11 mouse cellular contexts compared by ENCODE assay signal in the genomic region with DNA sequence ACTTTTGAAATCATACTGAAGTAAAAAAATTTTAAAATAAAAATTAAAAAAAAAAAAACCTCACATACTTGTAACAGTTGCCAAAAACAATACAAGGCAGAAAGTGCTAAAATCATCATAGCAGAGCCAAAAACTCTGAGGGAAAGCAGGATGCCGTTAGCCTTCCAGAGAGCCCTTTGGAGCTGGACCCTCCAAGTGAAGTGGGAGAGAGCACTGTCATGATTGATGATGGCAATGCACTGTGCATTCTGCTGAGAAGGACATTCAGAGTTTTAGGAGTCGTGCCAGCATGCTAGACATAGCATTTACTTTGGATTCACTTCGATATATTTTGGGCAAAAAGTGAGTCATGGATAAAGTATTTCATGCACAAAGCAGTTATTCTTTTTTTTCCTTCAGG.
A peak's percentile ranks its signal among the peaks of the same experiment; 100 is the strongest.
DNase-seq lines count a peak whose midpoint lies in the region; ATAC-seq lines count a peak whose summit lies in the region.
"Had no signal": no experiment of that assay in that cellular context is flagged by ENCODE, and none has a peak within 500 bp of the region (broad histone marks: within the 10 kb centered on the region; RNA-seq: fewer than 3 reads in every experiment).

No protein-coding gene starts in this region.

- H3K9ac ChIP-seq in kidney, embryonic 14.5 days (ENCODE audit: low read depth, low read length) = no peak overlapping the region
- H3K9ac ChIP-seq: hindbrain, embryonic 13.5 days had no signal

- no peaks in the 10 kb centered on the region for H3K27me3 ChIP-seq in kidney, embryonic 14.5 days (ENCODE audit: control insufficient read depth, insufficient read depth, low read length)
- H3K27me3 ChIP-seq: hindbrain, embryonic 13.5 days had no signal

- no peak overlapping the region for H3K27ac ChIP-seq in kidney, embryonic 14.5 days (ENCODE audit: low read depth, low read length)
- H3K27ac ChIP-seq: hindbrain, embryonic 13.5 days had no signal

- no peaks in the 10 kb centered on the region for H3K9me3 ChIP-seq in kidney, embryonic 14.5 days (ENCODE audit: control insufficient read depth, low read length)
- H3K9me3 ChIP-seq: hindbrain, embryonic 13.5 days had no signal

- peak; percentile 66; the same call in 1 of the 2 replicates for ATAC-seq in kidney, embryonic 14.5 days (ENCODE audit: low FRiP score, low TSS enrichment)

- H3K36me3 ChIP-seq in kidney, embryonic 14.5 days (ENCODE audit: control insufficient read depth, insufficient read depth, low read length) = no peaks in the 10 kb centered on the region
- H3K36me3 ChIP-seq: hindbrain, embryonic 13.5 days had no signal

- H3K4me1 ChIP-seq in kidney, embryonic 14.5 days (ENCODE audit: control insufficient read depth, insufficient read depth, low read length) = peaks cover 12% of the 10 kb centered on the region; the same call in 1 of the 2 replicates

- 54% methylated on average over 3 of the region's 3 CpGs for WGBS in kidney, embryonic 14.5 days

- DNase-seq in adrenal gland, adult 8-10 months = peak; percentile 8
- DNase-seq in adrenal gland, postnatal 14 days = no peak
- peak; percentile 28 for DNase-seq in kidney, adult 9 months
- no peak for DNase-seq in kidney, adult 18-20 months
- peak; percentile 77 for DNase-seq in Muller cell, postnatal 12 days (ENCODE audit: inconsistent ontology term)
- DNase-seq in urinary bladder, postnatal 10 days (ENCODE audit: low spot score) = no peak
- DNase-seq in right cerebral cortex, postnatal 4 days = no peak
- DNase-seq: lung, postnatal 10 days; thymus, adult 18-20 months had no signal

- no peak overlapping the region for H3K4me3 ChIP-seq in kidney, embryonic 14.5 days (ENCODE audit: low read length)
- H3K4me3 ChIP-seq: hindbrain, embryonic 13.5 days had no signal

- no peak overlapping the region for H3K4me2 ChIP-seq in kidney, embryonic 14.5 days (replicated peaks; ENCODE audit: low read depth, low read length)
- H3K4me2 ChIP-seq: hindbrain, embryonic 13.5 days had no signal

Comparison
In these comparisons a context has a peak if more than half of its experiments do, and no peak if none do; other contexts are left out.
1. DNase-seq: peak in adrenal gland, adult 8-10 months (single experiment), kidney, adult 9 months (single experiment) and Muller cell, postnatal 12 days (single experiment); none in adrenal gland, postnatal 14 days (single experiment), kidney, adult 18-20 months (single experiment), urinary bladder, postnatal 10 days (single experiment) and right cerebral cortex, postnatal 4 days (single experiment).